Mouse (Mus musculus) layer of hippocampus, adult 9-11 months (tissue): Measurements from ENCODE around the gene Trim60.
"Not testable (repeated sequence)": the region's sequence is repeated elsewhere in the genome, so short reads cannot be mapped to it uniquely, and the experiment has no call there.

Source experiments
- DNase-seq: peaks from one replicate; pipeline ENCODE4 v3.0.0; 2022

Gene Trim60

GRCm38 (mm10) chr8:65018423-65018822, at the start of gene Trim60, which contains the start of gene Trim61:
Trim60 (minus strand) TSS chr8:65018584.
Trim61 (minus strand) TSS chr8:65018523.
- no peak for DNase-seq

- no peak for DNase-seq
Observed at GRCm38 (mm10) chr8:65067694-65068472, 49.5 kb upstream of the Trim60 start.

- no peak for DNase-seq
Observed at GRCm38 (mm10) chr8:65067031-65067430, 48.6 kb upstream of the Trim60 start.

- DNase-seq = no peak
Observed at GRCm38 (mm10) chr8:65065622-65066021, 47.2 kb upstream of the Trim60 start.

- DNase-seq = no peak
Observed at GRCm38 (mm10) chr8:65064071-65064470, 45.7 kb upstream of the Trim60 start.

DNA sequence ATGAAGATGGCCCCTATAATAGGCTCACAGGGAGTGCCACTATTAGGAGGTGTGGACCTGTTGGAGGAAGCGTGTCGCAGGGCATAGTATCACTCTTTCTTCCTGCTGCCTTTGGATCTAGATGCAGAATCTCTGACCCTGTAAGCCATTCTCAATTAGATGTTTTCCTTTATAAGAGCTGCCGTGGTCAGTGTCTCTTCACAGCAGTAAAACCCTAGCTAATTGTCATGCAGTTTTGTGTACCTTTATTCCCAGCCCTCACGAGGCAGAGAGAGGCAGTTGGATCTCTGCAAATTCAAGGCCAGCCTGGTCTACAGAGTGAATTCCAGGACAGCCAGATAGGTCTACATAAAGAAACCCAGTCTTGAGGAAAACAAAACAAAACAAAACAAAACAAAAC, 43.8 kb upstream of the Trim60 start:
- DNase-seq = no peak

- no peak for DNase-seq
Observed at GRCm38 (mm10) chr8:65056722-65057121, 38.3 kb upstream of the Trim60 start.

DNA sequence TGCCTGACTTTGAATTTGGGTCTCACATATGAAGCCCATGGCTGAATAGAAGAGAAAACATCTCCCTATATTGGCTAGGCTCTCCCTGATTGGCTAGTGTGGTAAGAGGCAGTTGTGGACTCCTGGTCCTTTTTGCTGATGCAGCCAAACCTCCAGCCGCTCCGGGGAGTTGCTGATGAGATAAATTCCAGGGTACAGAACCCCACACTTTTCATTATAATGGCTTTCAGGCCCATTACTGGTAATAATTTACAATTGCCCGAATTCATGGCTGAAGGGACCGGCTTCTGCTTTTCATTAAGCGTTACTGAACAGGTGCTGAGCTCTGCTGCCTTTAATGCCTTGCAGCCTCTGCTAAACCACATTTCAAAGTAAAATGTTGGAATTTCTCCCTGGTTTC, 35.6 kb upstream of the Trim60 start:
- DNase-seq = no peak

DNA sequence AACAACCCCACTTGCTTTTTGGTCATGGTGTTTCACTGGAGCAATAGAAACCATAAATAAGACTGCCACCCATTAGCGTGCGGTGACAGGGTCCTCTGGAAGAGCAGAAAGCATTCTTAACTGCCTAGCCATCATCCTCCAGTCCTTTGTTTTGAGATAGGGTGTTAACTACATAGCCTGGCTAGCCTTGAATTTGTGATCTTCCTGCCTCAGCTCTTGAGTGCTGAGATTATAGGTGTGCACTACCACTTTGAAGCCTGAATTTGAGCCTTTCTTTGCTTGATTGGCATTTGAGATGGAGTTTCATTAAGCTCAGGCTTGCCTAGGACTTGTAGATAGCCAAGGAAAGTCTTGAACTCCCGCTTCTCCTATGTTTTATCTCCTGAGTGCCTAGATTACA, 35.2 kb upstream of the Trim60 start:
- DNase-seq = no peak

DNA sequence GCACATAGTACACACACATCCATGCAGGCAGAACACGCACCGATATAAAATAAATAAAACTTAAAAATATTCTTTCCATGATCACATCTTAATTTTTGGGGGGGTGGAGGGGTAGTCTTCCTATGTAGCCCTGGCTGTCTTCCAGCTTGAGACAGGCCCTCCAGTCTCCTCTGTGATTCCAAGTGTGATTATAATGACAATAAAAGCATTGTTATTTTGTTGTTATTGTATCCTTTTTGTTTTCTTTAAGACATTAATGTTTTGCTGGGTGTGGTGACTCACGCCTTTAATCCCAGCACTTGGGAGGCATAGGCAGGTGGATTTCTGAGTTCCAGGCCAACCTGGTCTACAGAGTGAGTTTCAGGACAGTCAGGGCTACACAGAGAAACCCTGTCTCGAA, 29.4 kb upstream of the Trim60 start:
- DNase-seq = no peak

- DNase-seq = no peak
Observed at GRCm38 (mm10) chr8:65047193-65047592, 28.8 kb upstream of the Trim60 start.

- DNase-seq = no peak
Observed at GRCm38 (mm10) chr8:65046565-65046964, 28.2 kb upstream of the Trim60 start.

DNA sequence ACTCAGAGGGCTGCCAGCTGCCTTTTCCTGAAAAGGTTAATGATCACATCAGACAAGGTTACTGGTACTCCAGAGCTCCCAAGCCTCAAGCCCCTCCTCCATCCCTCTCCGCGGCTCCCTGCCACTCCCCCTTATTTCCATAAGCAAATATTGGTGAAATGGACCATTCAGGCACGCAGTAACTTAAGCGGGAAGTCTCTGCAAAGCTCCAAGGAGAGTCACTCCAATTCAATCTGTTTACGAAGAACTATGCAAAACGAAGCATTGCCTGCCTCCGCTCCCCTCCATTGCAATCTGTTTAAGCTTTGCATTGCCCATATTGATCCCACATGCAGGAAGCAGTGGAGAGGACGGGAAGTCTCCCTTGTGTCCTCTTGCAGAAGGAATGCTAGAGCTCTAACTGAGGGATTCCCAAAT, 18.7 kb upstream of the Trim60 start, which contains the start of gene Apela:
Apela (minus strand) TSS at position 220 of the 417 bp plus-strand sequence.
- DNase-seq = peak; percentile 17

GRCm38 (mm10) chr8:65034136-65034535, 15.8 kb upstream of the Trim60 start:
- no peak for DNase-seq

DNA sequence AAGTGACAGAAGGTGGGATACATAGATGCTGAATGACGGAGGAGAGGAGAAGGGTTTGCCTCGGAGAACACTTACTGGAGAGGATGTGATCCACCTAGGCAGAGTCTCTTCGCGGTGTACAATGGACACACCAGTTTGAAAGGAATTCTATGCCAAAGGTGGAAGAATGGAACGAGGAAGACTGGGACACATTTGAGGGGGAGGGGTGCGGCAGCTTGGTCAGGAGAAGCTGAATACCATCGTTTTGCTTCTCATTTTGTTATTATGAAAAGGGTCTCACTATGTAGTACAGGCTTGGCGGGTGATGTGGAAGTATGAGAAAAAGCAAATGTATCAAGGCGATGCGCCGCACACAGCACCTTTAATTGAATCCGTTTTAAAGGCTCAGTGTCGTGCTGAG, 14.7 kb upstream of the Trim60 start:
- no peak for DNase-seq

- no peak for DNase-seq
Observed at GRCm38 (mm10) chr8:65032107-65032506, 13.7 kb upstream of the Trim60 start.

DNA sequence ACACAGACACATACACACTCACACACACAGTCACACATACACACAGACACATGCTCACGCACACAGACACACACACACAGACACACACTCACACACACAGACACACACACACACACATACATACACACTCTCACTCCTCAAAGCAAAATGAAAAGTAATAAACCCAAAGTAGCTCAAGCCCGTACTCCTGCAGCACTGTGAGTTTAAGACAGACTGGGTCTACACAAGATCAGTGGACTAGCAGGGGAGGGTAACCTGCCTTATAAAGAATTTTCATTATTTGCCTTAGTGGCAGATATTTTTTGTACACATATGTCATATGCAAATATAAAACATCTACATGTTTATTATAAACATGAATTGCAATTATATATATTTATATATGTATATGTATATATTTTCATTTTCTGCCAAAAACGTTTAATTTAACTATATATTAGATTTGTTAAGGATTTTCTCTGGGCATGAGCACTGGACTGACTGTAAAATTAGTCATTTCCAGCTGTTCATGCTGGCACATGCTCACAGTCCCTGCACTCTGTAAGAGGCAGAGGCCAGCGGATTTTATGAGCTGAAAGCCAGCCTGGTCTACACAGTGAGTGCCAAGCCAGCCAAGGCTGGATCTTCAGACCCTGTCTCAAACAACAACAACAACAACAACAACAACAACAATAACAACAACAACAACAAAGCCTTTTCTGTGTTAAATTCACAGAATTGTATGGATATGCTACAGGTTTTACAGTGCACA, 12.5 kb upstream of the Trim60 start:
- no peak for DNase-seq

DNA sequence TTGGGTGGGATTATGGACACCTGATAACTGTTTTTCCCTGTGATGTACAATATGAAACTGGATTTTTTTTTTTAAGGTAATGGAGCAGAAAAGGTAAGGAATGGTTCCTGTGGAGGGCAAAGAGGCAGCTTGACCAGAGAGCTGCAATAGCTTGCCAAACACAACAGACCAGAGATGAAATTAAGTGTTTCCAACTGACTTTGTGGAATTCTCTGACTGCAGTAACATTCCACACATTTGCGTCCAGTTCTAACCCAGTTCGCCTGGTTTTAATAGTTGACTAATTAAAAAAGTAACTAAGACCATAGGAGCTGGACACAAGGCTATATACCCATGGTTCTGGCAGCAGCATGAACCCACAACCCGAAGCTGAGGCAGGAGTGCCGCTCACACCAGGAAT, 11.4 kb upstream of the Trim60 start:
- no peak for DNase-seq

- no peak for DNase-seq
Observed at GRCm38 (mm10) chr8:65028959-65029686, 10.7 kb upstream of the Trim60 start.

DNA sequence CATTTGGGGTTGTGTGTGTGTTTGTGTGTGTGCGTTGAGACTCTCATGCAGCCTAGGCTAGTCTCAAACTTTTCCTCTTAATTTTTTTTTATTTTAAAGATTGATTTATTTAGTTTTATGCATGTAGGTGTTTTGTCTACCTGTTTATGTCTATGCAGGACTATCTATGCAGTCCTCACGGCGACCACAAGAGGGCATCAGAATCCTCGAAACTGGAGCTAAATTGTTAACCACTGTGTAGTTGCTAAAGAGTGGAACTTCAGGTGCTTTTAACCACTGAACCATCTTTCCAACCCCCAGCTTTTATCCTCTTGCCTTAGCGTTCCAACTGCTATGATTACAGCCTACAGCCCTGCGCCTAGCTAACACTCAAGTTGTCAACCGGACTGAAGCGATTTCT, 4.1 kb upstream of the Trim60 start:
- peak; percentile 23 for DNase-seq

GRCm38 (mm10) chr8:65007616-65008015, 10.8 kb downstream of the Trim60 start:
- DNase-seq = not testable (repeated sequence)

DNA sequence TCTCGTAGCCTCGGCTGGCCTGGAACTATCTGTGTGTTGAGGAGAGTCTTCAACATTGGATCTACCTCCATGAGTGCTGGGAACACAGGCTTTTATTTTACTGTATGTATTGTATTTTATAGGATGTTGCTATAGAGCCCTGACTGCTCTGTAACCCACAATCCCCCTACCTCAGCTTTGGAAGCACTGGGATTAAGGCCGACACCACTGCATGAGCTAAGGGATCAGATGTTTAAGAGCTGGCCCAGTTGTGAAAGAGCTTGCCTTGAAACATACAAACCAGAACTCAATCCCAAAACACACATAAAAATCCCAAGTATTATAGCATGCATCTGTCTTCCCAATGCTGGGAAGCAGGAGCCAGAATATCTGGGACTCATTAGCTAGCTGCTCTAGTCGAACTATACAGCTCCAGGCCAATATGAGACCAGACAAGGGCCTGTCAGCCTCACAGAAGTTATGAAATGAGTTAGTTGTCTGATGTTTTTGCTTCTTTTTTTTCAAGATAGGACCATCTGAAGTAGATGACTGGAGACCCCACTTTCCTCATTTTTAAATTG, 19.5 kb downstream of the Trim60 start:
- no peak for DNase-seq

DNA sequence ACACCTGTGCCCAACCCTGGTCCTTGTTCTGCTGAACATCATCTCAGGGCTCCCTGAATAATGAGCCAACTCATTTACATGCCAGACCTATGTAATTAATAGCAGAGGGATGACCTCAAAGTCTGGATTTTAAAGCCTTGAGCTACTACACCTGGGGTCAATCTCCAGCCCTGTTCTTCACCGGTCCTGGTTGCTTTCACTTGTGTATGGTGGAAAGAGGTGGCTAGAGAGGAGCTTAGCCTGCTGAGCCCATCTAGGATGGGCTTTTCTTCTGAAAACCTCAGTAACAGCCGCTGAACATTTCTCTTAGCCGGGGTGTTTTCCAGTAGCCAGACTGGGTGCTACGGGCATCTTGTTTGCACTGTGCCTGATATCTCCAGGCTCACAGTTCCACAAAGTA, 30.7 kb downstream of the Trim60 start, which contains the start of gene Trim75:
Trim75 (minus strand) TSS at position 101 of the 400 bp plus-strand sequence.
- DNase-seq = no peak
